In the genomic region with DNA sequence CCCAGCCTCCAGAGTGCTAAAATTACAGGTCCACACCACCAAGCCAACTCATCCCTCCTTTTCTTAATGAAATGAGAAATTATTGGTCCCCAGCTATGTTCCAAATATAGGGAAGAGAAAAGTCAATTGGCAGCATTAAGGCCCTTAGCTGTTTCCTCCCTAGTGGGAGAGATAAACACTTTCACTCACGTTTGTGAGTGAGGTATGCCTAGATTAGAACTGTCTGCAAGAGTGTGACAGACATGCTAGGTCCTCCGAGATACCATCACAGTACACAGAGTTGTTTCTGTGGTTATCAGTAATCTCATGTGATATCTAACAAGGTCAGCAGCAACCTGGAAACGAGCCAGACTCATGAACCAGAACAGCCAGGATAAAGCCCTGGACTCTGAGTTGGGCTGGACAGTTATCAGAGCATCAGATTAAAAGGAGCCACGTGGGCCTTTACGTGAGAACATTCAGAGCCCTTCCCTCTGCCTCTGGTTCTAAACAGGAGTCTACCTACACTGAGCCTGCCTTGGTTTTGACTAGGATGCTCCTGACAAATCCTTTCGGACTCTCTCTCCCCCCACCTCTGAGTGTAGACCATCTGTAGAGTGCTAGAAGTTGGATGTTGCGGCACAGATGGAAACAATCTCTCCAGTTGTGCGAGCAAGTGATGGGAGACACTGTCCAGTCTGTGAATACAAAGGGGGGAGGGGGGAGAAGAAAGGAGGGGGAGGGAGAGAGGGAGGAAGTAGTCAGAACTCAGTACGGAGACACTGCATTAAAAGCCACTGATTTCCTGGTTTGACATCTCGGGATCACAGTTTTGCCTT, we compare ENCODE assay signal across 16 mouse cellular contexts.
DNase-seq lines count a peak whose midpoint lies in the region; ATAC-seq and TF ChIP-seq lines count a peak whose summit lies in the region.
"Had no signal": no experiment of that assay in that cellular context is flagged by ENCODE, and none has a peak within 500 bp of the region (broad histone marks: within the 10 kb centered on the region; RNA-seq: fewer than 3 reads in every experiment).

No protein-coding gene starts in this region.

- no peaks in the 10 kb centered on the region for H3K9me3 ChIP-seq in limb, embryonic 14.5 days (ENCODE audit: control insufficient read depth, low read length)
- H3K9me3 ChIP-seq in limb, embryonic 10.5 days (replicated peaks) = no peaks in the 10 kb centered on the region
- H3K9me3 ChIP-seq in intestine, embryonic 16.5 days (ENCODE audit: control insufficient read depth, low read length) = no peaks in the 10 kb centered on the region
- no peaks in the 10 kb centered on the region for H3K9me3 ChIP-seq in stomach, embryonic 16.5 days (replicated peaks; ENCODE audit: control insufficient read depth, low read length)
- H3K9me3 ChIP-seq: liver, embryonic 15.5 days; midbrain, embryonic 10.5 days had no signal

- H3K4me2 ChIP-seq in limb, embryonic 14.5 days (replicated peaks; ENCODE audit: low read depth, low read length, severe bottlenecking) = no peak overlapping the region
- H3K4me2 ChIP-seq in intestine, embryonic 16.5 days (ENCODE audit: low read depth, low read length) = no peak overlapping the region
- H3K4me2 ChIP-seq in stomach, embryonic 16.5 days (ENCODE audit: low read depth, low read length) = no peak overlapping the region
- H3K4me2 ChIP-seq: liver, embryonic 15.5 days had no signal

- no peaks in the 10 kb centered on the region for H3K36me3 ChIP-seq in limb, embryonic 14.5 days (ENCODE audit: control insufficient read depth, insufficient read depth, low read length)
- no peaks in the 10 kb centered on the region for H3K36me3 ChIP-seq in limb, embryonic 10.5 days
- H3K36me3 ChIP-seq in intestine, embryonic 16.5 days (ENCODE audit: control insufficient read depth, insufficient read depth, low read length) = no peaks in the 10 kb centered on the region
- no peaks in the 10 kb centered on the region for H3K36me3 ChIP-seq in stomach, embryonic 16.5 days (ENCODE audit: control insufficient read depth, insufficient read depth, low read length)
- H3K36me3 ChIP-seq: liver, embryonic 15.5 days; midbrain, embryonic 10.5 days had no signal

- ATAC-seq in limb, embryonic 14.5 days (ENCODE audit: low FRiP score, low read depth) = no peak; the same call in 1 of the 2 replicates
- peak; percentile 78 for ATAC-seq in intestine, embryonic 16.5 days
- 0 out of 2 replicates have a peak, but pooled peaks have one; percentile 4 for ATAC-seq in stomach, embryonic 16.5 days (ENCODE audit: insufficient read depth, low FRiP score)
- ATAC-seq: forebrain, embryonic 16.5 days had no signal

- no peak overlapping the region for H3K27ac ChIP-seq in limb, embryonic 14.5 days (replicated peaks; ENCODE audit: low read depth, low read length)
- H3K27ac ChIP-seq in limb, embryonic 10.5 days = no peak overlapping the region
- no peak overlapping the region for H3K27ac ChIP-seq in intestine, embryonic 16.5 days (ENCODE audit: low read length)
- H3K27ac ChIP-seq in stomach, embryonic 16.5 days (ENCODE audit: low read length) = no peak overlapping the region
- H3K27ac ChIP-seq: liver, embryonic 15.5 days; midbrain, embryonic 10.5 days had no signal

- H3K9ac ChIP-seq in limb, embryonic 14.5 days (ENCODE audit: low read depth, low read length, severe bottlenecking) = no peak overlapping the region
- H3K9ac ChIP-seq in intestine, embryonic 16.5 days (ENCODE audit: low read depth, low read length) = no peak overlapping the region
- no peak overlapping the region for H3K9ac ChIP-seq in stomach, embryonic 16.5 days (ENCODE audit: low read length)
- H3K9ac ChIP-seq: liver, embryonic 15.5 days had no signal

- H3K4me3 ChIP-seq in limb, embryonic 14.5 days (replicated peaks; ENCODE audit: low read length) = no peak overlapping the region
- H3K4me3 ChIP-seq in limb, embryonic 10.5 days = no peak overlapping the region
- no peak overlapping the region for H3K4me3 ChIP-seq in intestine, embryonic 16.5 days (ENCODE audit: low read length)
- no peak overlapping the region for H3K4me3 ChIP-seq in stomach, embryonic 16.5 days (replicated peaks; ENCODE audit: low read length)
- H3K4me3 ChIP-seq: liver, embryonic 15.5 days; midbrain, embryonic 10.5 days had no signal

- no peaks in the 10 kb centered on the region for H3K4me1 ChIP-seq in limb, embryonic 14.5 days (ENCODE audit: control insufficient read depth, insufficient read depth, low read length)
- no peaks in the 10 kb centered on the region for H3K4me1 ChIP-seq in limb, embryonic 10.5 days
- H3K4me1 ChIP-seq in intestine, embryonic 16.5 days (ENCODE audit: control insufficient read depth, insufficient read depth, low read length) = peaks cover 9% of the 10 kb centered on the region; the same call in 1 of the 2 replicates
- H3K4me1 ChIP-seq in stomach, embryonic 16.5 days (ENCODE audit: control insufficient read depth, insufficient read depth, low read length) = no peaks in the 10 kb centered on the region

- peak; percentile 13 for DNase-seq in limb, embryonic 14.5 days (ENCODE audit: low spot score)
- DNase-seq in limb, embryonic 10.5 days (ENCODE audit: low spot score) = no peak
- peak; percentile 12 for DNase-seq in urinary bladder, postnatal 25 days (ENCODE audit: low spot score)
- no peak for DNase-seq in urinary bladder, adult 18-20 months (ENCODE audit: low spot score in 2 of 2)
- no peak for DNase-seq in embryo, embryonic 9.5 days (ENCODE audit: extremely low spot score)
- DNase-seq in T-cell, adult 2 months (ENCODE audit: low spot score) = no peak
- DNase-seq: gastrocnemius, postnatal 14 days; heart, postnatal 36 days; layer of hippocampus, adult 9-11 months; right cerebral cortex, postnatal 25 days; thymus, postnatal 14 days had no signal

- no peaks in the 10 kb centered on the region for H3K27me3 ChIP-seq in limb, embryonic 14.5 days (ENCODE audit: control insufficient read depth, insufficient read depth, low read length)
- H3K27me3 ChIP-seq in limb, embryonic 10.5 days (ENCODE audit: low read depth, poor library complexity, severe bottlenecking) = no peaks in the 10 kb centered on the region
- H3K27me3 ChIP-seq in intestine, embryonic 16.5 days (replicated peaks; ENCODE audit: control insufficient read depth, insufficient read depth, low read length) = no peaks in the 10 kb centered on the region
- no peaks in the 10 kb centered on the region; the same call in 1 of the 2 replicates for H3K27me3 ChIP-seq in stomach, embryonic 16.5 days (ENCODE audit: control insufficient read depth, insufficient read depth, low read length)
- H3K27me3 ChIP-seq: liver, embryonic 15.5 days had no signal

- no peak for TF ChIP-seq POLR2A in limb, embryonic 14.5 days (IDR thresholded peaks at IDR 0.05; ENCODE audit: borderline replicate concordance, extremely low read depth, insufficient read depth, insufficient read length)

- 38% methylated on average over 10 of the region's 10 CpGs for WGBS in limb, embryonic 14.5 days
- 62% methylated on average over 10 of the region's 10 CpGs for WGBS in limb, embryonic 10.5 days
- 33% methylated on average over 10 of the region's 10 CpGs for WGBS in intestine, embryonic 16.5 days
- WGBS in stomach, embryonic 16.5 days = 30% methylated on average over 10 of the region's 10 CpGs

Comparison
In these comparisons a context has a peak if more than half of its experiments do, and no peak if none do; other contexts are left out.
1. DNase-seq: peak in limb, embryonic 14.5 days (single experiment) and urinary bladder, postnatal 25 days (single experiment); none in limb, embryonic 10.5 days (single experiment), urinary bladder, adult 18-20 months (0 of 2), embryo, embryonic 9.5 days (single experiment) and T-cell, adult 2 months (single experiment).